Mouse (Mus musculus) midbrain, postnatal 0 days (tissue): ENCODE data around the gene Mybpc3. TPM values are rescaled to one million over a fixed set of nuclear protein-coding genes. Genes with fewer than 3 reads are reported as not detected.
A peak's percentile ranks its signal among the peaks of the same experiment; 100 is the strongest.

Source experiments
- ATAC-seq: fragments of 200-750 bp; cut with Nextera tagmentation; 2 replicates; pipeline ENCODE4 v1.8.0; 2017; ENCODE audit warnings: moderate number of reproducible peaks, mild to moderate bottlenecking, moderate TSS enrichment, moderate library complexity; ENCODE audit not compliant: low FRiP score
- DNase-seq: peaks from one replicate; pipeline ENCODE4 v3.0.0-alpha.2; 2015; ENCODE audit warnings: low spot score
- H3K27ac ChIP-seq: fragments of 300-500 bp; sonication (generic); 2 replicates; pipeline ENCODE4 v1.5.1; 2014; ENCODE audit warnings: low read depth, mild to moderate bottlenecking, low read length, mixed read lengths
- H3K27me3 ChIP-seq: fragments of 300-500 bp; sonication (generic); 2 replicates; pipeline ENCODE4 v1.6.1; 2014; ENCODE audit warnings: low read length, control low read depth, mixed read lengths; ENCODE audit not compliant: insufficient read depth
- H3K36me3 ChIP-seq: fragments of 300-500 bp; sonication (generic); 2 replicates; pipeline ENCODE4 v1.6.1; 2014; ENCODE audit warnings: low read length, control low read depth, mixed read lengths; ENCODE audit not compliant: insufficient read depth
- H3K4me1 ChIP-seq: fragments of 300-500 bp; sonication (generic); 2 replicates; pipeline ENCODE4 v1.6.1; 2014; ENCODE audit warnings: mild to moderate bottlenecking, control low read depth, antibody characterized with exemption, low read length, mixed read lengths; ENCODE audit not compliant: insufficient read depth
- H3K4me2 ChIP-seq: fragments of 300-500 bp; sonication (generic); 2 replicates; pipeline ENCODE4 v1.6.1; 2014; ENCODE audit warnings: low read depth, mild to moderate bottlenecking, low read length, mixed read lengths; ENCODE audit not compliant: poor library complexity, severe bottlenecking
- H3K4me3 ChIP-seq: fragments of 300-500 bp; sonication (generic); 2 replicates; pipeline ENCODE4 v1.5.1; 2014; ENCODE audit warnings: low read depth, mild to moderate bottlenecking, low read length, moderate library complexity
- H3K9ac ChIP-seq: fragments of 300-500 bp; sonication (generic); replicated peaks from 2 replicates; pipeline ENCODE4 v1.6.1; 2014; ENCODE audit warnings: mild to moderate bottlenecking, low read length, moderate library complexity, mixed read lengths; ENCODE audit not compliant: poor library complexity, severe bottlenecking
- H3K9me3 ChIP-seq: fragments of 300-500 bp; sonication (generic); 2 replicates; pipeline ENCODE4 v1.6.1; 2016; ENCODE audit warnings: low read length, control low read depth
- CTCF ChIP-seq: IDR thresholded peaks from 2 replicates; pipeline ENCODE4 v1.5.1; 2016; ENCODE audit warnings: antibody characterized with exemption, mild to moderate bottlenecking
- WGBS: fragments of 180-500 bp; shearing (Covaris S2); extraction: QIAGEN DNeasy Blood & Tissue Kit; methylation state at CpG from one replicate; pipeline ENCODE4 v1.1.7; 2014; 5-methylcytosine and 5-hydroxymethylcytosine counted together
- polyA plus RNA-seq: library from polyadenylated mRNA; unstranded; fragments of >200 nt; fragmentation: Nextera tagmentation; extraction: Ambion mirVana; gene quantifications from 2 replicates; pipeline ENCODE4 v1.2.1, GENCODE M21; 2015
- total RNA-seq: library from RNA; depleted of rRNA; stranded (reverse); fragments of >200 nt; gene quantifications from 2 replicates; pipeline ENCODE4 v1.2.3, GENCODE M21; 2014

Gene Mybpc3
- total and polyA plus RNA-seq, 2 experiments from 2014 or later = not detected

- ATAC-seq (no peak), DNase-seq (no peak)
- no peak for TF ChIP-seq CTCF
- 0 out of 2 replicates have a peak, but pooled peaks cover 3% of the 10 kb centered on the region for H3K4me1 ChIP-seq
- H3K27me3 ChIP-seq = no peaks in the 10 kb centered on the region
- WGBS = 41% methylated on average over 12 of the region's 12 CpGs
- H3K9ac ChIP-seq = no peak overlapping the region
- H3K4me2 ChIP-seq = peak overlapping the region; percentile 47
- no peak overlapping the region for H3K27ac ChIP-seq
- H3K36me3 ChIP-seq = no peaks in the 10 kb centered on the region
- no peaks in the 10 kb centered on the region for H3K9me3 ChIP-seq
- H3K4me3 ChIP-seq = peak overlapping the region; percentile 23; the same call in 1 of the 2 replicates
Observed at GRCm38 (mm10) chr2:91115578-91115970, 2.4 kb upstream of the Mybpc3 start.

- Histone ChIP-seq H3K4me2 (no peak overlapping the region), H3K27ac (no peak overlapping the region), H3K4me1 (0 out of 2 replicates have a peak, but pooled peaks cover 3% of the 10 kb centered on the region), H3K36me3 (no peaks in the 10 kb centered on the region), H3K4me3 (no peak overlapping the region), H3K27me3 (no peaks in the 10 kb centered on the region), H3K9ac (no peak overlapping the region), H3K9me3 (no peaks in the 10 kb centered on the region)
- 77% methylated on average over 5 of the region's 5 CpGs for WGBS
- ATAC-seq (no peak), DNase-seq (no peak)
- TF ChIP-seq CTCF = no peak
Observed at GRCm38 (mm10) chr2:91116842-91117241, 1.1 kb upstream of the Mybpc3 start.

- H3K9ac ChIP-seq = no peak overlapping the region
- 83% methylated on average over 1 of the region's 1 CpGs for WGBS
- no peaks in the 10 kb centered on the region for H3K36me3 ChIP-seq
- no peaks in the 10 kb centered on the region for H3K27me3 ChIP-seq
- H3K4me3 ChIP-seq = no peak overlapping the region
- no peak overlapping the region for H3K4me2 ChIP-seq
- no peak overlapping the region for H3K27ac ChIP-seq
- DNase-seq = no peak
- 0 out of 2 replicates have a peak, but pooled peaks cover 3% of the 10 kb centered on the region for H3K4me1 ChIP-seq
- no peak for ATAC-seq
- no peak for TF ChIP-seq CTCF
- H3K9me3 ChIP-seq = no peaks in the 10 kb centered on the region
Observed at GRCm38 (mm10) chr2:91118647-91119046, 703 bp downstream of the Mybpc3 start.

GRCm38 (mm10) chr2:91119061-91119460 is 1.1 kb downstream of the Mybpc3 start:
- 87% methylated on average over 19 of the region's 19 CpGs for WGBS
- TF ChIP-seq CTCF = no peak
- Histone ChIP-seq H3K4me2 (no peak overlapping the region), H3K4me1 (0 out of 2 replicates have a peak, but pooled peaks cover 3% of the 10 kb centered on the region), H3K27ac (no peak overlapping the region), H3K36me3 (no peaks in the 10 kb centered on the region), H3K27me3 (no peaks in the 10 kb centered on the region), H3K4me3 (no peak overlapping the region), H3K9me3 (no peaks in the 10 kb centered on the region), H3K9ac (no peak overlapping the region)
- ATAC-seq = no peak
- DNase-seq = no peak

GRCm38 (mm10) chr2:91119551-91119950 is 1.6 kb downstream of the Mybpc3 start:
- Histone ChIP-seq H3K36me3 (no peaks in the 10 kb centered on the region), H3K27me3 (no peaks in the 10 kb centered on the region), H3K9me3 (no peaks in the 10 kb centered on the region), H3K4me2 (no peak overlapping the region), H3K4me1 (0 out of 2 replicates have a peak, but pooled peaks cover 3% of the 10 kb centered on the region), H3K27ac (no peak overlapping the region), H3K4me3 (no peak overlapping the region), H3K9ac (no peak overlapping the region)
- ATAC-seq = no peak
- no peak for DNase-seq
- no peak for TF ChIP-seq CTCF
- 83% methylated on average over 6 of the region's 6 CpGs for WGBS

GRCm38 (mm10) chr2:91120261-91120671 is 2.3 kb downstream of the Mybpc3 start:
- DNase-seq (no peak), ATAC-seq (no peak)
- no peaks in the 10 kb centered on the region for H3K27me3 ChIP-seq
- H3K9ac ChIP-seq = no peak overlapping the region
- H3K4me2 ChIP-seq = no peak overlapping the region
- H3K4me1 ChIP-seq = 0 out of 2 replicates have a peak, but pooled peaks cover 2% of the 10 kb centered on the region
- H3K27ac ChIP-seq = no peak overlapping the region
- WGBS = 63% methylated on average over 6 of the region's 6 CpGs
- no peak for TF ChIP-seq CTCF
- H3K9me3 ChIP-seq = no peaks in the 10 kb centered on the region
- H3K4me3 ChIP-seq = no peak overlapping the region
- H3K36me3 ChIP-seq = no peaks in the 10 kb centered on the region
